Mouse (Mus musculus) duodenum, adult 2 months (tissue): ENCODE measurements around the gene Ybx1. TPM values are rescaled to one million over a fixed set of nuclear protein-coding genes. Genes with fewer than 3 reads are reported as not detected.

Experiments
- polyA plus RNA-seq: library from polyadenylated mRNA; depleted of rRNA; stranded (reverse); fragments of >200 nt; gene quantifications from 2 replicates; pipeline ENCODE4 v1.2.3, GENCODE M21; 2012; ENCODE audit warnings: low replicate concordance; rRNA removed

Gene Ybx1
- 178 and 223 TPM in 2 replicates for polyA plus RNA-seq

GRCm38 (mm10) chr4:119294415-119295133 is at the start of gene Ybx1:
TSS of gene Ybx1 (minus strand) at chr4:119294604.

DNA sequence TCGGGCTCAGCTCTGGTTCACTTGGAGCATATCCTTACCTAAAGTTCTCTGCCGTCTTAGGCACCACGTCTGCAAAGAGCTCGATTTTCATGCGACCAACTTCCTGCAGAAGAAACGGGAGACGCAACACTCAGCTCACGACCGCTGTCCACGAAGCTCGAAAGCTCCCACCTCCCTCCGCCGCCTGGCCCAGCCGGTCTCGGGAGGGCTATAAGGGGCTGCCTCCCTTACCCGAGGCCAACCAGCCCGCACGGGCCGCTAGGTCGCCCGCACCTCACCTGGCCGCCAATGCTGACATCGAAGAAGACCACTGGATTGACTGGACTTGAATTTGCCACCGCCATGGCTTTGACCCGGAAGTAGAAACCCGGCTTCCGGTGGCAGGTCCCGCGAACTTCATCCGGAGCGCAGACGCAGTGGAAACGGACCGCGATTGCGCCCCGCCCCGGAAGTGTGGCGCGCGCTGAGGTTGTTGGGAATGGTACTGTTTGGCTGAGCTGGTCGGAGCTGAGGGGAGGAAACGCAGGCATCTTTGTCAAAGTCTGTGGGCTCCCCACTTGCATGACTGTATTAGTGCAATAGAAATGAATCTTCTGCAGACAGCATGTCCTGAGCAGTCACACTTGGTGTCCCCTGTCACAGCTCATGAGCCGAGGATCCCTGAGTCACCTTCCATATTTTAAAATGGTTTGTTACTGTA is 25.9 kb upstream of the Ybx1 start, which contains the start of gene Ppih:
Gene Ppih, minus strand, starts transcription at position 416 of the 700 bp plus-strand sequence.

DNA sequence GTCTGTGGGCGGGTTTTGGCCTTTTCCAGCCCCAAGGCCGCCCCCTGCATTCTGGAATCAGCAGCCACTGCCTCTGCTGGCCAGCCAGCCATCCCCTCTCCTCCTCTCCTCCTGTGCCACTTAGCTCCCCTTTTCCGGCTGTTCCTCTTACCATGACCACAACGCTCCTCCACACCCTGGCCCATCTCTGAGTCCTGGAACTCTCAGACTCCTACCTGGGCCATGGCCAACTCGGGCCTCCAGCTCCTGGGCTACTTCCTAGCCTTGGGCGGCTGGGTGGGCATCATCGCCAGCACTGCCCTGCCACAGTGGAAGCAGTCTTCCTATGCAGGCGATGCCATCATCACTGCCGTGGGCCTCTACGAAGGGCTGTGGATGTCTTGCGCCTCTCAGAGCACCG is 39.1 kb downstream of the Ybx1 start, which contains the start of gene Cldn19:
Gene Cldn19, plus strand, starts transcription at position 64 of the 400 bp plus-strand sequence.

DNA sequence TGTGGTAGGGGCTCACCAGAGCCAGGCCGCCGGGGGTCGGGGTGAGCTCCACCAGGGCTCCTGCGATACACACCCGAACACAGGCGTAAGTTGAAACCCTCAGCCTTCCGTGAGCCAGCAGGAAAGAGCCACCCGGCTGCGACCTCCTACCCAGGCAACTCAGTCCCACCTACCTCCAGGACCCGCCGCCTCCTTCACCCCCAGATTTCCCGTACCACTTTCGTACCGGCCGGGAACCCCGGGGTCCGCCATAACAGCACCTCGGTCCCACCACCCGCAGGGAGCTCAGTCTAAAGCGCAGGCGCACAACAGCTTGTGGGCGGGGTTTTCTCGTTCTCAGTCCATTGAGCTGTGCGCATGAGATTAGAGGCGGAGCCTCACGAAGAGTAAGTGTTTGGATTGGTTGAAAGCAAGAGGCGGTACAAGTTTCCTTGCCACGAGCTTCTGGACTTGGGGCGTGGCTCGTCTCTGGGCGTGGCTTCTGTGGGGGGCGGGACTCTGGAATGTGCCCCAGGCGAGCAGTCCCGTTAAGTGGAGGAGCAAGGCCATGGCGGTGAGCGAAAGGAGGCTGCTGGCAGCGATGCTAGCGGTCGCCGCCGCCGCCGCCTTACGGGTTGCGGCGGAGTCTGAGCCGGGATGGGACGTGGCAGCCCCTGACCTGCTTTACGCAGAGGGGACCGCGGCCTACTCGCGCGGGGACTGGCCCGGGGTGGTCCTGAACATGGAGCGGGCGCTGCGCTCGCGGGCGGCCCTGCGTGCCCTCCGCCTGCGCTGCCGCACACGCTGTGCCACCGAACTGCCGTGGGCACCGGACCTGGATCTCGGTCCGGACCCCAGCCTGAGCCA is 61.8 kb downstream of the Ybx1 start, which contains the start of the genes AU022252 and P3h1:
Gene AU022252, minus strand, starts transcription at position 303 of the 846 bp plus-strand sequence.
Gene P3h1, plus strand, starts transcription at position 506 of the 846 bp plus-strand sequence.

Other genes starting within 250 kb of the Ybx1 start
- 13.3 and 26.0 TPM in 2 replicates for gene Slc2a1, start 185.9 kb downstream of the Ybx1 start, polyA plus RNA-seq
- 5.6 and 7.2 TPM in 2 replicates for gene Zfp691, start 120.4 kb downstream of the Ybx1 start, polyA plus RNA-seq
- gene Ermap, start 104.6 kb downstream of the Ybx1 start, polyA plus RNA-seq, result 0.02 and 0.12 TPM in 2 replicates
- 20.5 and 21.5 TPM in 2 replicates for gene Svbp, start 99.3 kb downstream of the Ybx1 start, polyA plus RNA-seq
- gene Tmem269, start 76.4 kb downstream of the Ybx1 start, polyA plus RNA-seq, result not detected in 2 replicates
- gene AU022252, start 61.9 kb downstream of the Ybx1 start, polyA plus RNA-seq, result 1.1 and 1.8 TPM in 2 replicates
- 5.7 and 8.0 TPM in 2 replicates for gene P3h1, start 61.7 kb downstream of the Ybx1 start, polyA plus RNA-seq
- gene Cldn19, start 39.2 kb downstream of the Ybx1 start, polyA plus RNA-seq, result not detected in 2 replicates
- gene Ppih, start 25.9 kb upstream of the Ybx1 start, polyA plus RNA-seq, result 2.6 and 4.2 TPM in 2 replicates
- gene Ccdc30, start 120.9 kb upstream of the Ybx1 start, polyA plus RNA-seq, result 0.14 TPM in 1 of 2 replicates, not detected in the other
- gene Ppcs, start 127.8 kb upstream of the Ybx1 start, polyA plus RNA-seq, result 26.5 and 33.8 TPM in 2 replicates
- 0.18 and 0.74 TPM in 2 replicates for gene Zmynd12, start 128.2 kb upstream of the Ybx1 start, polyA plus RNA-seq
- gene Rimkla, start 198.0 kb upstream of the Ybx1 start, polyA plus RNA-seq, result 0.13 and 0.36 TPM in 2 replicates
- 8.0 and 8.8 TPM in 2 replicates for gene Foxj3, start 242.4 kb upstream of the Ybx1 start, polyA plus RNA-seq
- 5.2 and 6.5 TPM in 2 replicates for gene Frg2f1, start 244.9 kb upstream of the Ybx1 start, polyA plus RNA-seq